Mouse (Mus musculus): Measurements from ENCODE around the gene Ccn5. TPM values are rescaled to one million over a fixed set of nuclear protein-coding genes. Genes with fewer than 3 reads are reported as not detected.
A peak's percentile ranks its signal among the peaks of the same experiment; 100 is the strongest.

Ccn5 gene
- polyA plus RNA-seq, 1 experiment, result 2.1 TPM

DNA sequence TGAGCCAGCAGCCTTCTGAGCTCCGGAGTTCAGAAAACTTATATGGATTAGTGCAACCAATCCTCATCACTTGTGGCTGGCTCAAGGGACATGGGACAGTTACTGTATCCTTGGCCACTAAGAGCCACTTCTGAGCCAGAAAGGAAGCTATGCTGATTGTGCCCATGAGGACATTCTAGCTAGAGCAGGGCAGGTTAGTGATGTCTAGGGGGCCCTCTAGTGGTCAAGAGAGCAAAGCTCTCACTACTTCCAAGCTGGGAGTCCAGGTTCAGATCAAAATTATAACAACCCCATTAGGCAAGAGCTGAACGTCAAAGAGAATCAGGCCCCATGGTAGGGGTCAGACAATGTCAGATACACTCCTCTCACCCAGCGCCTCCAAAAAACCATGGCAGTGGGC lies 33.0 kb upstream of the Ccn5 start:
- peak; percentile 45 for DNase-seq

GRCm38 (mm10) chr2:163788484-163788883 lies 32.2 kb upstream of the Ccn5 start:
- Histone ChIP-seq H3K27ac (ENCODE audit: control insufficient read depth, insufficient read depth, low read length) (no peak overlapping the region), H3K4me3 (ENCODE audit: control insufficient read depth, insufficient read depth, low read length) (no peak overlapping the region), H3K36me3 (ENCODE audit: control insufficient read depth, insufficient read depth, low read length) (no peaks in the 10 kb centered on the region), H3K27me3 (ENCODE audit: control insufficient read depth, insufficient read depth, low read length) (no peaks in the 10 kb centered on the region), H3K4me1 (replicated peaks; ENCODE audit: control insufficient read depth, insufficient read depth, low read length) (no peaks in the 10 kb centered on the region)
- whole genome bisulfite sequencing, result 65% methylated on average over 4 of the region's 4 CpGs
- peak; percentile 65 for DNase-seq
- TF ChIP-seq POLR2A (IDR thresholded peaks at IDR 0.05; ENCODE audit: control insufficient read depth, extremely low read depth, insufficient read depth, low read length, poor library complexity) (no peak), CTCF (IDR thresholded peaks at IDR 0.05; ENCODE audit: borderline replicate concordance, control insufficient read depth, extremely low read depth, insufficient read depth, low read length, poor library complexity) (peak; percentile 55; the same call in 1 of the 2 replicates)

More for the DNA sequence above, 33.0 kb upstream of the Ccn5 start:
- Histone ChIP-seq H3K36me3 (ENCODE audit: control insufficient read depth, insufficient read depth, low read length) (no peaks in the 10 kb centered on the region), H3K4me3 (ENCODE audit: control insufficient read depth, insufficient read depth, low read length) (no peak overlapping the region), H3K27me3 (ENCODE audit: control insufficient read depth, insufficient read depth, low read length) (no peaks in the 10 kb centered on the region), H3K27ac (ENCODE audit: control insufficient read depth, insufficient read depth, low read length) (no peak overlapping the region), H3K4me1 (replicated peaks; ENCODE audit: control insufficient read depth, insufficient read depth, low read length) (no peaks in the 10 kb centered on the region)
- WGBS, result 40% methylated on average over 3 of the region's 3 CpGs
- no peak for TF ChIP-seq CTCF (IDR thresholded peaks at IDR 0.05; ENCODE audit: borderline replicate concordance, control insufficient read depth, extremely low read depth, insufficient read depth, low read length, poor library complexity)
- TF ChIP-seq POLR2A (IDR thresholded peaks at IDR 0.05; ENCODE audit: control insufficient read depth, extremely low read depth, insufficient read depth, low read length, poor library complexity), result no peak

DNA sequence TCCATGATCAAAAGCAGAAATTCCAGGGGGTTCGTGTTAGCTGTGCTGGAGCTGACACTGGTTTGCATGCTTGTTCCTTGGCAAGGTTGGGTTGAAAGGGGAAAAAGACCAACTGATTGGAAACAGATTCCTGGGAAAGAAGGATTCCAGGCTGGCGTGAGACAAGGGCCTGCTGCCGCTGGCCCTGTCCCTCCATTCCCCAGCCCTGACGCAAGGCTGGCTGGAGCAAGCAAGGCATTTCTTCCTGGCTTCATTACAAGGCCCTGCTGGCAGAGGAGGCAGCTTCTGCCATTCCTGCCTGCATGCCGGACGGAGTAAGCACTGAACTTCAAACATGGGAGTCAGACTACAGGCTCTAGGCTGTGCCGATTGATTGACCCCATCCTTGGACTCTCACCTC lies 22.2 kb upstream of the Ccn5 start:
- TF ChIP-seq CTCF (IDR thresholded peaks at IDR 0.05; ENCODE audit: borderline replicate concordance, control insufficient read depth, extremely low read depth, insufficient read depth, low read length, poor library complexity) (no peak), POLR2A (IDR thresholded peaks at IDR 0.05; ENCODE audit: control insufficient read depth, extremely low read depth, insufficient read depth, low read length, poor library complexity) (no peak)
- Histone ChIP-seq H3K27ac (ENCODE audit: control insufficient read depth, insufficient read depth, low read length) (no peak overlapping the region), H3K4me3 (ENCODE audit: control insufficient read depth, insufficient read depth, low read length) (no peak overlapping the region), H3K4me1 (replicated peaks; ENCODE audit: control insufficient read depth, insufficient read depth, low read length) (peaks cover 16% of the 10 kb centered on the region), H3K27me3 (ENCODE audit: control insufficient read depth, insufficient read depth, low read length) (no peaks in the 10 kb centered on the region), H3K36me3 (ENCODE audit: control insufficient read depth, insufficient read depth, low read length) (no peaks in the 10 kb centered on the region)
- DNase-seq, result no peak
- WGBS, result 95% methylated on average over 7 of the region's 7 CpGs

GRCm38 (mm10) chr2:163800832-163801231 lies 19.8 kb upstream of the Ccn5 start:
- peak; percentile 38 for DNase-seq
- TF ChIP-seq POLR2A (IDR thresholded peaks at IDR 0.05; ENCODE audit: control insufficient read depth, extremely low read depth, insufficient read depth, low read length, poor library complexity) (no peak), CTCF (IDR thresholded peaks at IDR 0.05; ENCODE audit: borderline replicate concordance, control insufficient read depth, extremely low read depth, insufficient read depth, low read length, poor library complexity) (no peak)
- 17% methylated on average over 3 of the region's 3 CpGs for WGBS
- Histone ChIP-seq H3K4me1 (replicated peaks; ENCODE audit: control insufficient read depth, insufficient read depth, low read length) (peaks cover 16% of the 10 kb centered on the region), H3K36me3 (ENCODE audit: control insufficient read depth, insufficient read depth, low read length) (no peaks in the 10 kb centered on the region), H3K27me3 (ENCODE audit: control insufficient read depth, insufficient read depth, low read length) (no peaks in the 10 kb centered on the region), H3K27ac (ENCODE audit: control insufficient read depth, insufficient read depth, low read length) (no peak overlapping the region), H3K4me3 (ENCODE audit: control insufficient read depth, insufficient read depth, low read length) (no peak overlapping the region)

- Histone ChIP-seq H3K36me3 (ENCODE audit: control insufficient read depth, insufficient read depth, low read length) (no peaks in the 10 kb centered on the region), H3K4me1 (replicated peaks; ENCODE audit: control insufficient read depth, insufficient read depth, low read length) (peaks cover 16% of the 10 kb centered on the region), H3K27ac (ENCODE audit: control insufficient read depth, insufficient read depth, low read length) (no peak overlapping the region), H3K4me3 (ENCODE audit: control insufficient read depth, insufficient read depth, low read length) (no peak overlapping the region), H3K27me3 (ENCODE audit: control insufficient read depth, insufficient read depth, low read length) (no peaks in the 10 kb centered on the region)
- DNase-seq, result no peak
- WGBS, result 9% methylated on average over 5 of the region's 5 CpGs
- TF ChIP-seq CTCF (IDR thresholded peaks at IDR 0.05; ENCODE audit: borderline replicate concordance, control insufficient read depth, extremely low read depth, insufficient read depth, low read length, poor library complexity), result no peak
- TF ChIP-seq POLR2A (IDR thresholded peaks at IDR 0.05; ENCODE audit: control insufficient read depth, extremely low read depth, insufficient read depth, low read length, poor library complexity), result no peak
Observed at GRCm38 (mm10) chr2:163801406-163801805, 19.3 kb upstream of the Ccn5 start.

- peaks cover 16% of the 10 kb centered on the region for H3K4me1 ChIP-seq (replicated peaks; ENCODE audit: control insufficient read depth, insufficient read depth, low read length)
- H3K4me3 ChIP-seq (ENCODE audit: control insufficient read depth, insufficient read depth, low read length), result no peak overlapping the region
- no peak for DNase-seq
- H3K27ac ChIP-seq (ENCODE audit: control insufficient read depth, insufficient read depth, low read length), result no peak overlapping the region
- no peaks in the 10 kb centered on the region for H3K27me3 ChIP-seq (ENCODE audit: control insufficient read depth, insufficient read depth, low read length)
- TF ChIP-seq CTCF (IDR thresholded peaks at IDR 0.05; ENCODE audit: borderline replicate concordance, control insufficient read depth, extremely low read depth, insufficient read depth, low read length, poor library complexity), result no peak
- no peak for TF ChIP-seq POLR2A (IDR thresholded peaks at IDR 0.05; ENCODE audit: control insufficient read depth, extremely low read depth, insufficient read depth, low read length, poor library complexity)
- no peaks in the 10 kb centered on the region for H3K36me3 ChIP-seq (ENCODE audit: control insufficient read depth, insufficient read depth, low read length)
- 71% methylated on average over 5 of the region's 5 CpGs for WGBS
Observed at GRCm38 (mm10) chr2:163803838-163804237, 16.8 kb upstream of the Ccn5 start.

DNA sequence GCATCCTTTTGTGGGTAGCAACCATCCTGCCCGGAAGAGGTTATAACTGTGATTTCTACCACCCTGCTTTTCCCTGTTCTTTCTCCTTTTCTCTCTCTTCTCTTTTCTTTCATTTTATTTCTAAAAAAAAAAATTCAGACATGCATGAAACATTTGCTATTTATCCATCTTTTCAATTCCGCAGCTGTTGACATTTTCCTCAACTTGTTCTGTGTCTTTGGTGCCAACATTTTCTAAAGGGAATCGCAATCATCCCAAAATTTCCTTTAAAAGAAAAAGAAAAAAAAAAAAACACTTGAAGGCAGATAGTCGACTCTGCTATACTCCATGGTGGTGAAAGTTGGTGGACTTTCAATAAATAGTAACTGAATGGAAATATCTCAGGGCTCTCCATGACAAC lies 11.5 kb upstream of the Ccn5 start:
- no peak for DNase-seq
- Histone ChIP-seq H3K4me3 (ENCODE audit: control insufficient read depth, insufficient read depth, low read length) (no peak overlapping the region), H3K27me3 (ENCODE audit: control insufficient read depth, insufficient read depth, low read length) (no peaks in the 10 kb centered on the region), H3K27ac (ENCODE audit: control insufficient read depth, insufficient read depth, low read length) (no peak overlapping the region), H3K36me3 (ENCODE audit: control insufficient read depth, insufficient read depth, low read length) (no peaks in the 10 kb centered on the region), H3K4me1 (replicated peaks; ENCODE audit: control insufficient read depth, insufficient read depth, low read length) (no peaks in the 10 kb centered on the region)
- no peak for TF ChIP-seq POLR2A (IDR thresholded peaks at IDR 0.05; ENCODE audit: control insufficient read depth, extremely low read depth, insufficient read depth, low read length, poor library complexity)
- no peak for TF ChIP-seq CTCF (IDR thresholded peaks at IDR 0.05; ENCODE audit: borderline replicate concordance, control insufficient read depth, extremely low read depth, insufficient read depth, low read length, poor library complexity)
- WGBS, result 95% methylated on average over 4 of the region's 4 CpGs

Measured in thymus, adult 2 months (tissue).